Mouse (Mus musculus): Measurements from ENCODE around the gene Mroh2b. TPM values are rescaled to one million over a fixed set of nuclear protein-coding genes. Genes with fewer than 3 reads are reported as not detected.

Mroh2b gene
- total RNA-seq (2014; fragmentation: Nextera tagmentation) (not detected in 2 replicates), total RNA-seq (2017) (0.11 TPM in 1 of 2 replicates, not detected in the other), polyA plus RNA-seq (2012) (not detected in 2 replicates)

- ATAC-seq (ENCODE audit: extremely low read depth, insufficient number of reproducible peaks, low FRiP score, poor library complexity, severe bottlenecking) (no peak), DNase-seq (ENCODE audit: low spot score) (no peak)
- H3K9me3 ChIP-seq (replicated peaks), result no peaks in the 10 kb centered on the region
- no peaks in the 10 kb centered on the region for H3K36me3 ChIP-seq (replicated peaks)
- H3K4me1 ChIP-seq (ENCODE audit: insufficient read depth, low read depth, low read length), result no peaks in the 10 kb centered on the region
- no peaks in the 10 kb centered on the region for H3K27me3 ChIP-seq (ENCODE audit: insufficient read depth, low read length)
- no peak within 1 kb of the TSS for H3K4me3 ChIP-seq (ENCODE audit: low read depth, low read length)
- TF ChIP-seq GATA1 (IDR thresholded peaks at IDR 0.05; ENCODE audit: borderline replicate concordance, low read length), result no peak
- no peak for TF ChIP-seq TAL1 (conservative IDR thresholded peaks at IDR 0.05; ENCODE audit: low read depth, low read length)
- no peak for TF ChIP-seq POLR2AphosphoS5 (IDR thresholded peaks at IDR 0.05; ENCODE audit: insufficient replicate concordance, low read depth, low read length)
- no peak for TF ChIP-seq CTCF (IDR thresholded peaks at IDR 0.05; ENCODE audit: low read depth, low read length)
- TF ChIP-seq GATA2 (IDR thresholded peaks at IDR 0.05; ENCODE audit: borderline replicate concordance, low read depth, low read length), result no peak
Measured at GRCm38 (mm10) chr15:4898437-4898836, at the start of gene Mroh2b. TSS of gene Mroh2b (plus strand) at chr15:4898737.

- no peak for ATAC-seq (ENCODE audit: extremely low read depth, insufficient number of reproducible peaks, low FRiP score, poor library complexity, severe bottlenecking)
- H3K9me3 ChIP-seq (replicated peaks), result no peaks in the 10 kb centered on the region
- TF ChIP-seq GATA1 (IDR thresholded peaks at IDR 0.05; ENCODE audit: borderline replicate concordance, low read length) (no peak), POLR2AphosphoS5 (IDR thresholded peaks at IDR 0.05; ENCODE audit: insufficient replicate concordance, low read depth, low read length) (no peak), GATA2 (IDR thresholded peaks at IDR 0.05; ENCODE audit: borderline replicate concordance, low read depth, low read length) (no peak)
Measured at GRCm38 (mm10) chr15:4850015-4850414, 48.5 kb upstream of the Mroh2b start.

GRCm38 (mm10) chr15:4894962-4895361 lies 3.6 kb upstream of the Mroh2b start:
- Histone ChIP-seq H3K27me3 (ENCODE audit: insufficient read depth, low read length) (no peaks in the 10 kb centered on the region), H3K9me3 (replicated peaks) (no peaks in the 10 kb centered on the region), H3K36me3 (replicated peaks) (no peaks in the 10 kb centered on the region), H3K4me1 (ENCODE audit: insufficient read depth, low read depth, low read length) (no peaks in the 10 kb centered on the region), H3K4me3 (ENCODE audit: low read depth, low read length) (no peak overlapping the region)
- ATAC-seq (ENCODE audit: extremely low read depth, insufficient number of reproducible peaks, low FRiP score, poor library complexity, severe bottlenecking) (no peak), DNase-seq (ENCODE audit: low spot score) (no peak)
- TF ChIP-seq GATA1 (IDR thresholded peaks at IDR 0.05; ENCODE audit: borderline replicate concordance, low read length) (no peak), GATA2 (IDR thresholded peaks at IDR 0.05; ENCODE audit: borderline replicate concordance, low read depth, low read length) (no peak), CTCF (IDR thresholded peaks at IDR 0.05; ENCODE audit: low read depth, low read length) (no peak), POLR2AphosphoS5 (IDR thresholded peaks at IDR 0.05; ENCODE audit: insufficient replicate concordance, low read depth, low read length) (no peak), TAL1 (conservative IDR thresholded peaks at IDR 0.05; ENCODE audit: low read depth, low read length) (no peak)

More at GRCm38 (mm10) chr15:4850015-4850414, 48.5 kb upstream of the Mroh2b start:
- H3K4me1 ChIP-seq (ENCODE audit: insufficient read depth, low read depth, low read length), result no peaks in the 10 kb centered on the region
- H3K4me3 ChIP-seq (ENCODE audit: low read depth, low read length), result no peak overlapping the region
- H3K27me3 ChIP-seq (ENCODE audit: insufficient read depth, low read length), result no peaks in the 10 kb centered on the region
- no peak for DNase-seq (ENCODE audit: low spot score)
- no peaks in the 10 kb centered on the region for H3K36me3 ChIP-seq (replicated peaks)

- no peak for DNase-seq (ENCODE audit: low spot score)
- ATAC-seq (ENCODE audit: extremely low read depth, insufficient number of reproducible peaks, low FRiP score, poor library complexity, severe bottlenecking), result no peak
- Histone ChIP-seq H3K36me3 (replicated peaks) (no peaks in the 10 kb centered on the region), H3K4me3 (ENCODE audit: low read depth, low read length) (no peak overlapping the region), H3K4me1 (ENCODE audit: insufficient read depth, low read depth, low read length) (no peaks in the 10 kb centered on the region), H3K27me3 (ENCODE audit: insufficient read depth, low read length) (peaks cover 7% of the 10 kb centered on the region), H3K9me3 (replicated peaks) (no peaks in the 10 kb centered on the region)
- TF ChIP-seq GATA1 (IDR thresholded peaks at IDR 0.05; ENCODE audit: borderline replicate concordance, low read length) (no peak), POLR2AphosphoS5 (IDR thresholded peaks at IDR 0.05; ENCODE audit: insufficient replicate concordance, low read depth, low read length) (no peak), CTCF (IDR thresholded peaks at IDR 0.05; ENCODE audit: low read depth, low read length) (no peak), GATA2 (IDR thresholded peaks at IDR 0.05; ENCODE audit: borderline replicate concordance, low read depth, low read length) (no peak), TAL1 (conservative IDR thresholded peaks at IDR 0.05; ENCODE audit: low read depth, low read length) (no peak)
Measured at GRCm38 (mm10) chr15:4934731-4935130, 36.2 kb downstream of the Mroh2b start.

- Histone ChIP-seq H3K4me3 (ENCODE audit: low read depth, low read length) (no peak overlapping the region), H3K27me3 (ENCODE audit: insufficient read depth, low read length) (peaks cover 4% of the 10 kb centered on the region; the same call in 1 of the 2 replicates), H3K9me3 (replicated peaks) (no peaks in the 10 kb centered on the region), H3K4me1 (ENCODE audit: insufficient read depth, low read depth, low read length) (no peaks in the 10 kb centered on the region), H3K36me3 (replicated peaks) (no peaks in the 10 kb centered on the region)
- TF ChIP-seq CTCF (IDR thresholded peaks at IDR 0.05; ENCODE audit: low read depth, low read length), result no peak
- TF ChIP-seq GATA2 (IDR thresholded peaks at IDR 0.05; ENCODE audit: borderline replicate concordance, low read depth, low read length), result no peak
- no peak for TF ChIP-seq POLR2AphosphoS5 (IDR thresholded peaks at IDR 0.05; ENCODE audit: insufficient replicate concordance, low read depth, low read length)
- TF ChIP-seq GATA1 (IDR thresholded peaks at IDR 0.05; ENCODE audit: borderline replicate concordance, low read length), result no peak
- DNase-seq (ENCODE audit: low spot score), result no peak
- ATAC-seq (ENCODE audit: extremely low read depth, insufficient number of reproducible peaks, low FRiP score, poor library complexity, severe bottlenecking), result no peak
Measured at GRCm38 (mm10) chr15:4973355-4973754, 74.8 kb downstream of the Mroh2b start.

GRCm38 (mm10) chr15:5002903-5003302 lies 104.4 kb downstream of the Mroh2b start:
- no peak for DNase-seq (ENCODE audit: low spot score)
- H3K9me3 ChIP-seq (replicated peaks), result no peaks in the 10 kb centered on the region
- ATAC-seq (ENCODE audit: extremely low read depth, insufficient number of reproducible peaks, low FRiP score, poor library complexity, severe bottlenecking), result no peak
- peaks cover 3% of the 10 kb centered on the region for H3K27me3 ChIP-seq (ENCODE audit: insufficient read depth, low read length)
- no peak overlapping the region for H3K4me3 ChIP-seq (ENCODE audit: low read depth, low read length)
- TF ChIP-seq CTCF (IDR thresholded peaks at IDR 0.05; ENCODE audit: low read depth, low read length) (no peak), GATA2 (IDR thresholded peaks at IDR 0.05; ENCODE audit: borderline replicate concordance, low read depth, low read length) (no peak)
- no peaks in the 10 kb centered on the region for H3K4me1 ChIP-seq (ENCODE audit: insufficient read depth, low read depth, low read length)
- H3K36me3 ChIP-seq (replicated peaks), result no peaks in the 10 kb centered on the region

Data from G1E (cell line).